Mouse (Mus musculus) cortical plate, adult 2 months (tissue): ENCODE results near the gene AC124108.1. TPM values are rescaled to one million over a fixed set of nuclear protein-coding genes. Genes with fewer than 3 reads are reported as not detected.

Experiments used
- H3K27ac ChIP-seq: fragments of 200-500 bp; 2 replicates; pipeline ENCODE4 v1.5.1; 2012; ENCODE audit warnings: low read length, control low read depth, inconsistent platforms; ENCODE audit not compliant: insufficient read depth
- H3K4me1 ChIP-seq: fragments of 200-500 bp; 2 replicates; pipeline ENCODE4 v1.6.1; 2011; ENCODE audit warnings: low read length; ENCODE audit not compliant: control insufficient read depth, insufficient read depth
- H3K4me3 ChIP-seq: fragments of 200-500 bp; 2 replicates; pipeline ENCODE4 v1.5.1; 2011; ENCODE audit warnings: mild to moderate bottlenecking, low read length, control low read depth; ENCODE audit not compliant: insufficient read depth
- CTCF ChIP-seq: fragments of 200-500 bp; IDR thresholded peaks from 2 replicates; pipeline ENCODE4 v1.5.1; 2011; ENCODE audit warnings: mild to moderate bottlenecking, control low read depth, low read length; ENCODE audit not compliant: insufficient read depth; ENCODE audit errors: extremely low read depth
- POLR2A ChIP-seq: fragments of 200-500 bp; IDR thresholded peaks from 2 replicates; pipeline ENCODE4 v1.6.1; 2011; ENCODE audit warnings: mild to moderate bottlenecking, low read length, control low read depth; ENCODE audit not compliant: insufficient read depth; ENCODE audit errors: extremely low read depth
- polyA plus RNA-seq: library from polyadenylated mRNA; depleted of rRNA; stranded (reverse); fragments of >200 nt; gene quantifications from 2 replicates; pipeline ENCODE4 v1.2.3, GENCODE M21; 2012

AC124108.1 gene
- polyA plus RNA-seq, 1 experiment = 6.2 TPM

- TF ChIP-seq CTCF = no peak
- no peak for TF ChIP-seq POLR2A
- H3K27ac ChIP-seq = no peak overlapping the region
- peak overlapping the region; percentile 42 for H3K4me3 ChIP-seq
- no peaks in the 10 kb centered on the region for H3K4me1 ChIP-seq
Observed at GRCm38 (mm10) chr1:132191786-132192680, 776 bp downstream of the AC124108.1 start.

- no peak overlapping the region for H3K27ac ChIP-seq
- H3K4me3 ChIP-seq = no peak overlapping the region
- H3K4me1 ChIP-seq = no peaks in the 10 kb centered on the region
- TF ChIP-seq CTCF (no peak), POLR2A (no peak)
Observed at GRCm38 (mm10) chr1:132193806-132194205, 2.5 kb downstream of the AC124108.1 start.

DNA sequence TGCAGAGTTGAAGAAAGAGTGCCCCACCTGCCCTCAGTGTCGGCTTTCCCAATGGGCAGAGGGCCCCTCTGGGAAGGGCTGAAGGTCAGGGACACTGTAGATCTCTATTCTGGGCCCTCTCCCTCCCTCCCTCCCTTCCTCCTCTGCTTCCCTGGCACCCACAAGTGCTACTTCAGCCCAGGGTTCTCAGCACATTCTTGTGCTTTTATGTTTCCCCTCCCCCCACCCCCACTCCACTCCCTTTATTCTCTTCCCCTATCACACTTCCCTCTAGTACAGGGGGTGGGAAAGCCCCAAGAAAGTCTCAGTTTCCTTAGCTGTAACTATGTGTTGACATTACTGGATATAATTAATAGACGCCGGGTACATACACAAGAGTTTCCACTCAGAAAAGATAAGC is 3.4 kb downstream of the AC124108.1 start:
- no peak for TF ChIP-seq POLR2A
- TF ChIP-seq CTCF = no peak
- Histone ChIP-seq H3K27ac (no peak overlapping the region), H3K4me3 (no peak overlapping the region), H3K4me1 (no peaks in the 10 kb centered on the region)

- Histone ChIP-seq H3K4me3 (no peak overlapping the region), H3K27ac (no peak overlapping the region), H3K4me1 (no peaks in the 10 kb centered on the region)
- no peak for TF ChIP-seq POLR2A
- no peak for TF ChIP-seq CTCF
Observed at GRCm38 (mm10) chr1:132195100-132195499, 3.8 kb downstream of the AC124108.1 start.

DNA sequence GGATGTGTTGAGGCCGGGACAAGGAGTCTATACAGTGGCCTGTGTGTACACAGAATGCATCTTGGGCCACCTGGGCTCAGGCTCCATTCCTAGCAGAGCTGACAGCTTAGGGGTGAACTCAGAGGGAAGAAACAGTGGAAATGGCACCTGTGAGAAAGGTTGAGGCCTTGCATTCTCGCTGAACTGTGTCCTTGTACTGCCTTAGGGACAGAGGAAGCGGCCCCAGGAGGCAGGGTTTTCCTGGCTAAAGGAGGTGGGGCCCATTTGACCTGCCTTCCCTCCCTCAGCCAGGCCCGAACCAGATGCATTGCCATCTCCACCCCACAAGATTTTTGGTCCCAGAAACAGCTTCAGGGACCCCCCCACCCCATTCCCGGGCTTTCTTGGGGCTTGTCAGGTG is 4.4 kb downstream of the AC124108.1 start:
- TF ChIP-seq POLR2A (no peak), CTCF (no peak)
- Histone ChIP-seq H3K27ac (no peak overlapping the region), H3K4me1 (no peaks in the 10 kb centered on the region), H3K4me3 (no peak overlapping the region)

GRCm38 (mm10) chr1:132196337-132196736 is 5.1 kb downstream of the AC124108.1 start:
- Histone ChIP-seq H3K4me1 (no peaks in the 10 kb centered on the region), H3K27ac (no peak overlapping the region), H3K4me3 (no peak overlapping the region)
- TF ChIP-seq POLR2A = no peak
- TF ChIP-seq CTCF = no peak

GRCm38 (mm10) chr1:132197666-132198065 is 6.4 kb downstream of the AC124108.1 start:
- no peaks in the 10 kb centered on the region for H3K4me1 ChIP-seq
- TF ChIP-seq POLR2A (no peak), CTCF (no peak)
- H3K4me3 ChIP-seq = no peak overlapping the region
- no peak overlapping the region for H3K27ac ChIP-seq

DNA sequence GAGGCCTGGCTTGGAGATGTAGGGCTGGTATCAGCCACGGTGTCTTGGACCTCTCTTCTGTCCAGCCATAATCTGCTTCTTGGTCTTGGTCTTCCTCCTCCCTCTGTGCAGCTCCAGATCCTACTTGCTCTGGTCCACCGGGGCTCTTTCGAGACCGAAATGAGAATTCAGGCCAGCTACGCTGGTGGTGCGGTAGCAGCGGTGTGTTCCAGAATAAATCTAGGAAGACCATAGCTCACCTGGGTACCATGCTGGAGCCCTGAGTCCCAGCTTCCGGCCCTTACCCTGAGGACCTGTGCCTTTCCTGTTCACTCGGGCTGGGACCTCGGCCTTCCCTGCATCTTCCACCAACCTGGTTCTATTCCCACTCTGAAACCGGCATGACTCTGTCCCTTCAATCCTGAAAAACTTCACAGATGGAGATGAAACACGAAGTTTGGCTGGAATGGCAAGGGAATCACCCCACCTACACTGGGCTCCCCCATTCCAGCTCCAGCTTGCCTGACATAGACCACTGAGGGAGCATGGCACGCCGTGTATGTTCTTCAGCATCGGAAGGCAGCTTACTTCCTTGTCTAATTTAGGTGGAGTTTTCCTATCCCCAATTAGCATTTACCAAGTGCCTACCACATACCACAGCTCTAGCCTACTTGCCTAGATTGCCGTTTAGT is 7.3 kb downstream of the AC124108.1 start:
- Histone ChIP-seq H3K4me1 (peaks cover 6% of the 10 kb centered on the region), H3K4me3 (no peak overlapping the region), H3K27ac (no peak overlapping the region)
- no peak for TF ChIP-seq CTCF
- TF ChIP-seq POLR2A = no peak

DNA sequence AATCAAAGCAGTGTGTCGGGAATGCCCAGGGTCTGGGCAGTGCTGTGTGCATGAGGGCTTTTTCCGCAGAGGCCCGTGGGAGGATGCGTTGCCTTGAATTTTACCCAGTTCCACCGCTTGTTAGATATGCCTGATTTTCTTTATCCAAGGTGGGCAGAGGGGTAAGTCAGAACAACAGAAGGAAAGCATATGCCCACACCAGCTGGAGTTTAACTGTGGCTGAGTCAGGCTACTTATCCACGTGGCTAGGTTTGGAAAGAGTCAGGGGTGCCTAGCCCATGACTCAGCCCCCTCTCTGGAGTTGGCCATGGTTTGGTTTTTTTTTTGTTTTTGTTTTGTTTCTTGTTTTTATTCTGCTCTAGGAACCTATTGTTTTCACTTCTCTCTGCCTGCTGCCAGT is 8.0 kb downstream of the AC124108.1 start:
- TF ChIP-seq POLR2A (no peak), CTCF (no peak)
- Histone ChIP-seq H3K4me3 (no peak overlapping the region; the same call in 1 of the 2 replicates), H3K4me1 (peaks cover 6% of the 10 kb centered on the region), H3K27ac (no peak overlapping the region)
